Mouse (Mus musculus) liver, embryonic 14.5 days (tissue): ENCODE data around the gene Gtf2f1. TPM values are rescaled to one million over a fixed set of nuclear protein-coding genes. Genes with fewer than 3 reads are reported as not detected.

Experiments
- ATAC-seq: fragments of 200-750 bp; cut with Nextera tagmentation; 2 replicates; pipeline ENCODE4 v1.8.0; 2017; ENCODE audit warnings: moderate number of reproducible peaks, mild to moderate bottlenecking, moderate library complexity; ENCODE audit not compliant: insufficient read depth
- DNase-seq, 3 experiments: peaks; one replicate each; pipeline ENCODE4 v3.0.0-alpha.2; 2012 to 2013; ENCODE audit warnings: low read depth in 3 of 3, low spot score in 3 of 3
- H3K27ac ChIP-seq: fragments of 300-500 bp; sonication (generic); 2 replicates; pipeline ENCODE4 v1.5.1; 2014; ENCODE audit warnings: moderate library complexity, mild to moderate bottlenecking, control low read depth, inconsistent platforms
- H3K27me3 ChIP-seq: fragments of 300-500 bp; sonication (generic); 2 replicates; pipeline ENCODE4 v1.6.1; 2014; ENCODE audit warnings: mild to moderate bottlenecking, low read length, moderate library complexity; ENCODE audit not compliant: control insufficient read depth, insufficient read depth
- H3K36me3 ChIP-seq: fragments of 300-500 bp; sonication (generic); replicated peaks from 2 replicates; pipeline ENCODE4 v1.6.1; 2014; ENCODE audit warnings: low read depth; ENCODE audit not compliant: control insufficient read depth, insufficient read depth
- H3K4me1 ChIP-seq, 2 experiments: fragments of 200-500 bp in 1 of 2; fragments of 300-500 bp in 1 of 2; sonication (generic) in 1 of 2; replicated peaks; 2 replicates each; pipeline ENCODE4 v1.6.1; 2012 to 2014; ENCODE audit warnings: antibody characterized with exemption in 1 of 2, inconsistent platforms in 1 of 2, low read length in 1 of 2; ENCODE audit not compliant: control insufficient read depth in 2 of 2, insufficient read depth in 2 of 2
- H3K4me2 ChIP-seq: fragments of 300-500 bp; sonication (generic); 2 replicates; pipeline ENCODE4 v1.6.1; 2014; ENCODE audit warnings: low read depth, mild to moderate bottlenecking, control low read depth, moderate library complexity
- H3K4me3 ChIP-seq, 2 experiments: fragments of 200-500 bp in 1 of 2; fragments of 300-500 bp in 1 of 2; sonication (generic) in 1 of 2; 2 replicates each; pipeline ENCODE4 v1.5.1; 2012 to 2014; ENCODE audit warnings: low read depth in 2 of 2, low read length in 2 of 2, mild to moderate bottlenecking in 2 of 2, control low read depth in 1 of 2, inconsistent platforms in 1 of 2, moderate library complexity in 1 of 2; ENCODE audit not compliant: insufficient read depth in 1 of 2
- H3K9ac ChIP-seq: fragments of 300-500 bp; sonication (generic); replicated peaks from 2 replicates; pipeline ENCODE4 v1.6.1; 2014; ENCODE audit warnings: mild to moderate bottlenecking, control low read depth, moderate library complexity
- H3K9me3 ChIP-seq: fragments of 300-500 bp; sonication (generic); 2 replicates; pipeline ENCODE4 v1.6.1; 2016; ENCODE audit warnings: low read length, mixed read lengths; ENCODE audit not compliant: control insufficient read depth
- CTCF ChIP-seq: IDR thresholded peaks from 2 replicates; pipeline ENCODE4 v1.5.1; 2016; ENCODE audit warnings: antibody characterized with exemption, low read depth, control low read depth
- EP300 ChIP-seq: IDR thresholded peaks from 2 replicates; pipeline ENCODE4 v1.6.1; 2016; ENCODE audit warnings: antibody characterized with exemption, low read depth
- WGBS: fragments of 180-500 bp; shearing (Covaris S2); extraction: QIAGEN DNeasy Blood & Tissue Kit; methylation state at CpG from one replicate; pipeline ENCODE4 v1.1.7; 2014; ENCODE audit not compliant: insufficient replicate concordance; 5-methylcytosine and 5-hydroxymethylcytosine counted together
- polyA plus RNA-seq, 2 experiments: library from polyadenylated mRNA; depleted of rRNA in 1 of 2; stranded (reverse) in 1 of 2; unstranded in 1 of 2; fragments of >200 nt; fragmentation: Nextera tagmentation in 1 of 2; extraction: Ambion mirVana in 1 of 2; gene quantifications; 2 replicates each; pipeline versions ENCODE4 v1.2.1 to v1.2.3; 2012 to 2014

Gene Gtf2f1
- polyA plus RNA-seq, 2 experiments, result 47.3 to 56.5 TPM

GRCm38 (mm10) chr17:56975391-56975790 is 35.7 kb downstream of the Gtf2f1 start:
- H3K36me3 ChIP-seq, result no peaks in the 10 kb centered on the region
- ATAC-seq, result no peak
- no peak overlapping the region for H3K27ac ChIP-seq
- no peak overlapping the region for H3K9ac ChIP-seq
- H3K4me3 ChIP-seq, result no peak overlapping the region
- 51% methylated on average over 3 of the region's 3 CpGs for WGBS
- no peaks in the 10 kb centered on the region for H3K27me3 ChIP-seq
- peaks cover 0 to 2% of the 10 kb centered on the region in 2 experiments; a peak in 2 of 4 replicates for H3K4me1 ChIP-seq
- TF ChIP-seq CTCF (no peak), EP300 (no peak)
- H3K4me2 ChIP-seq, result no peak overlapping the region
- no peaks in the 10 kb centered on the region for H3K9me3 ChIP-seq
- no peak for DNase-seq

GRCm38 (mm10) chr17:56974708-56975240 is 36.3 kb downstream of the Gtf2f1 start:
- H3K27ac ChIP-seq, result no peak overlapping the region
- no peak for DNase-seq

DNA sequence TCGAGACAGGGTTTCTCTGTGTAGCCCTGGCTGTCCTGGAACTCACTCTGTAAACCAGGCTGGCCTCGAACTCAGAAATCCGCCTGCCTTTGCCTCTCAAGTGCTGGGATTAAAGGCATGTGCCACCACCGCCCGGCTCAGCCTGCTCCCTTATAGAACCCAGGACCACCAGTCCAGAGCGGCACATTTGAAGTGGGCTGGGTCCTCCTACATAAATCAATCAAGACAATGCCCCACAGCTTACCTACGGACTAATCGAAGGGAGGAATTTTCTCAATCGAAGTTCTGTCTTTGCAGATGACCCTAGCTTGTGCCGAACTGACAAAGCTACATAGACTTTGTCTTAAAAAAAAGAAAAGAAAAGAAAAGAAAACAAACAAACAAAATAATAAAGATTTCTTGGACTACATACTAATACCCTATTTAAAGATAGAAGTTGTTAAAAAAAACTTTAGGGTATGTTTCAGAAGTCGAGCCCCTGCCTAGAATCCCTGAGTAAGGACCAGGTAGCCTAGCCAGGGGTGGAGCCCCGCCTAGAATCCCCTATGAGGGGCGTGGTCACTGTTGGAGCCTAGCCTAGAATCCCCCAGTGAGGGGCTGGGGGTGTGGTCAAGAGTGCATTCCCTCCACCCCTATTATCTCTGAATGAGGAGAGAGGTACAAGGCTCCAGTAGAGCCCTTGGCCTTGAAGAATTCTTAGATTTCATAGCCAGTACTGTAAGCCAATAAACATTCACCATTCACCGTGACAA is 37.0 kb downstream of the Gtf2f1 start:
- WGBS, result 61% methylated on average over 13 of the region's 14 CpGs

More at GRCm38 (mm10) chr17:56974708-56975240, 36.3 kb downstream of the Gtf2f1 start:
- WGBS, result 61% methylated on average over 5 of the region's 5 CpGs
- no peaks in the 10 kb centered on the region for H3K36me3 ChIP-seq
- no peak for ATAC-seq
- no peaks in the 10 kb centered on the region; the same call in 1 of the 2 replicates for H3K27me3 ChIP-seq
- H3K4me2 ChIP-seq, result no peak overlapping the region
- TF ChIP-seq EP300, result no peak
- no peak for TF ChIP-seq CTCF
- no peaks in the 10 kb centered on the region for H3K9me3 ChIP-seq
- peaks cover 0 to 2% of the 10 kb centered on the region in 2 experiments; a peak in 2 of 4 replicates for H3K4me1 ChIP-seq
- no peak overlapping the region for H3K9ac ChIP-seq
- H3K4me3 ChIP-seq, result no peak overlapping the region

DNA sequence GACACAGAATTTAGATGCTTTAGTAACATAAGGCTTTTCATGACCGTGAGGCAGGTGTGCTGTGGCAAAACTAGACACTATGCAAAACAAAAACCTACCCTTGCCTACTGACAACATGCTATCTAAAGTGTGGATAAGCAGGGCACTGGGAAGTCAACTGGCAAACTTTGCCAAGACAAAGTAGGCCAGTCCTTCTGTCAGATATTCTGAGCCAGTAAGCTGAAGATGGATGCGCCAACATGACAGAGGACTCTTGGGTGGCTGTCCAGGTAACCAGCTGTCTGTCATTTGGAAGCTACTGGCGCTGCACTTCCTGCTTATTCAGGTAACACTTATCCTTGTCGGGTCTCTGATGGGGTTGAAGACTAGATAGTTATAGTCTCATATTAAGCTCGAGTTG is 41.0 kb downstream of the Gtf2f1 start:
- ATAC-seq, result no peak
- Histone ChIP-seq H3K36me3 (no peaks in the 10 kb centered on the region), H3K9me3 (no peaks in the 10 kb centered on the region), H3K4me2 (no peak overlapping the region), H3K27me3 (no peaks in the 10 kb centered on the region; the same call in 1 of the 2 replicates), H3K4me3 (no peak overlapping the region), H3K27ac (no peak overlapping the region), H3K4me1 (peaks cover 0 to 2% of the 10 kb centered on the region in 2 experiments; a peak in 2 of 4 replicates), H3K9ac (no peak overlapping the region)
- DNase-seq, result no peak
- TF ChIP-seq CTCF, result no peak
- TF ChIP-seq EP300, result no peak
- 45% methylated on average over 5 of the region's 5 CpGs for WGBS

More for the DNA sequence above, 37.0 kb downstream of the Gtf2f1 start:
- no peak overlapping the region for H3K4me2 ChIP-seq
- H3K36me3 ChIP-seq, result no peaks in the 10 kb centered on the region
- H3K27ac ChIP-seq, result no peak overlapping the region
- H3K4me3 ChIP-seq, result no peak overlapping the region
- no peaks in the 10 kb centered on the region for H3K9me3 ChIP-seq
- H3K4me1 ChIP-seq, result peaks cover 0 to 2% of the 10 kb centered on the region in 2 experiments; a peak in 2 of 4 replicates
- ATAC-seq (no peak), DNase-seq (no peak)
- no peaks in the 10 kb centered on the region; the same call in 1 of the 2 replicates for H3K27me3 ChIP-seq
- TF ChIP-seq CTCF (no peak), EP300 (no peak)
- H3K9ac ChIP-seq, result no peak overlapping the region

DNA sequence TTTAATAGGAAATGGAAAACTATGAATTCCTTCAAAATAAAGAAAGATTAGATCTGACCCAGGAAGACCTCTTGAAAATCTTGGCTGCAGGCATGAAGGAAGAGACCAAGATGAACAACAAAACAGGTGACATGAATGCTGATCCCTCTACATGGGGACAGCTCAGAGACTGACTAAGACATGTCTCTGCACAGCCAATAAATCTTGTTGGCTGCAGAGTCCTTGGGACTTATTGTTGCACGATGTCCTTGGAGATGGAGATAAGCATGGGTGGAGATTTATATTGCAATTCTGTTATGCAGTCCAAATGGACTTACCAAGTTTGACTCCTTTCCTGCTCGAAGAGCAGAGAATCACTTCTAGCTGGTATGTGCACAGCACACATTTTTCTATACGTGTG is 41.8 kb downstream of the Gtf2f1 start:
- DNase-seq (no peak), ATAC-seq (no peak)
- Histone ChIP-seq H3K9me3 (no peaks in the 10 kb centered on the region), H3K4me3 (no peak overlapping the region), H3K4me1 (no peaks in the 10 kb centered on the region), H3K27ac (no peak overlapping the region), H3K36me3 (no peaks in the 10 kb centered on the region), H3K9ac (no peak overlapping the region), H3K27me3 (no peaks in the 10 kb centered on the region; the same call in 1 of the 2 replicates), H3K4me2 (no peak overlapping the region)
- 40% methylated on average over 3 of the region's 3 CpGs for WGBS
- TF ChIP-seq EP300 (no peak), CTCF (no peak)
